Mouse (Mus musculus) liver, embryonic 12.5 days (tissue): ENCODE measurements at regions not wholly inside any gene's neighbourhood (a gene's known extent, or its start where the extent isn't known, plus 50 kb on each side); places are given as distances from the start of the nearest gene placed in this dataset.

ENCODE experiments used
- ATAC-seq: fragments of 200-750 bp; cut with Nextera tagmentation; 2 replicates; pipeline ENCODE4 v1.8.0; 2017; ENCODE audit warnings: moderate number of reproducible peaks, mild to moderate bottlenecking, moderate library complexity
- H3K27ac ChIP-seq: fragments of 300-500 bp; sonication (generic); 2 replicates; pipeline ENCODE4 v1.5.1; 2016; ENCODE audit warnings: mild to moderate bottlenecking
- H3K27me3 ChIP-seq: fragments of 300-500 bp; sonication (generic); replicated peaks from 2 replicates; pipeline ENCODE4 v1.6.1; 2016; ENCODE audit warnings: mild to moderate bottlenecking, moderate library complexity
- H3K36me3 ChIP-seq: fragments of 300-500 bp; sonication (generic); 2 replicates; pipeline ENCODE4 v1.6.1; 2016; ENCODE audit warnings: mild to moderate bottlenecking, moderate library complexity
- H3K4me1 ChIP-seq: fragments of 300-500 bp; sonication (generic); 2 replicates; pipeline ENCODE4 v1.6.1; 2016
- H3K4me2 ChIP-seq: fragments of 300-500 bp; sonication (generic); 2 replicates; pipeline ENCODE4 v1.6.1; 2016; ENCODE audit warnings: mild to moderate bottlenecking, moderate library complexity
- H3K4me3 ChIP-seq: fragments of 300-500 bp; sonication (generic); 2 replicates; pipeline ENCODE4 v1.5.1; 2016; ENCODE audit warnings: mild to moderate bottlenecking, moderate library complexity
- H3K9ac ChIP-seq: fragments of 300-500 bp; sonication (generic); 2 replicates; pipeline ENCODE4 v1.6.1; 2016; ENCODE audit warnings: mild to moderate bottlenecking, moderate library complexity
- H3K9me3 ChIP-seq: fragments of 300-500 bp; sonication (generic); replicated peaks from 2 replicates; pipeline ENCODE4 v1.6.1; 2016; ENCODE audit warnings: mild to moderate bottlenecking, moderate library complexity
- WGBS: fragments of 180-500 bp; shearing (Covaris S2); methylation state at CpG from one replicate; pipeline ENCODE4 v1.1.7; 2016; ENCODE audit not compliant: insufficient replicate concordance; 5-methylcytosine and 5-hydroxymethylcytosine counted together

- Histone ChIP-seq H3K4me1 (no peaks in the 10 kb centered on the region), H3K27ac (no peak overlapping the region), H3K4me3 (no peak overlapping the region), H3K4me2 (no peak overlapping the region), H3K27me3 (no peaks in the 10 kb centered on the region), H3K9ac (no peak overlapping the region), H3K9me3 (no peaks in the 10 kb centered on the region), H3K36me3 (no peaks in the 10 kb centered on the region)
- 44% methylated on average over 10 of the region's 10 CpGs for WGBS
- no peak for ATAC-seq
Measured at GRCm38 (mm10) chr9:91227673-91228440, 134.4 kb upstream of the Zic4 start.

- Histone ChIP-seq H3K27ac (no peak overlapping the region), H3K4me1 (no peaks in the 10 kb centered on the region), H3K9me3 (no peaks in the 10 kb centered on the region), H3K9ac (no peak overlapping the region), H3K27me3 (no peaks in the 10 kb centered on the region), H3K36me3 (no peaks in the 10 kb centered on the region), H3K4me3 (no peak overlapping the region), H3K4me2 (no peak overlapping the region)
- WGBS: 64% methylated on average over 5 of the region's 5 CpGs
- ATAC-seq: no peak
Measured at GRCm38 (mm10) chr9:91228525-91228924, 133.7 kb upstream of the Zic4 start.

GRCm38 (mm10) chr9:91253886-91254285, 108.3 kb upstream of the Zic4 start:
- Histone ChIP-seq H3K4me1 (no peaks in the 10 kb centered on the region), H3K9me3 (0 out of 2 replicates have a peak, but pooled peaks cover 4% of the 10 kb centered on the region), H3K9ac (no peak overlapping the region), H3K27me3 (no peaks in the 10 kb centered on the region), H3K4me2 (no peak overlapping the region), H3K27ac (no peak overlapping the region), H3K36me3 (no peaks in the 10 kb centered on the region), H3K4me3 (no peak overlapping the region)
- ATAC-seq: no peak
- WGBS: 53% methylated on average over 1 of the region's 1 CpGs

- H3K9ac ChIP-seq: no peak overlapping the region
- no peaks in the 10 kb centered on the region for H3K4me1 ChIP-seq
- WGBS: 50% methylated on average over 3 of the region's 3 CpGs
- no peak for ATAC-seq
- no peaks in the 10 kb centered on the region for H3K27me3 ChIP-seq
- H3K9me3 ChIP-seq: no peaks in the 10 kb centered on the region
- H3K4me2 ChIP-seq: no peak overlapping the region
- no peak overlapping the region for H3K4me3 ChIP-seq
- H3K27ac ChIP-seq: no peak overlapping the region
- H3K36me3 ChIP-seq: no peaks in the 10 kb centered on the region
Measured at GRCm38 (mm10) chr9:91291340-91291739, 70.9 kb upstream of the Zic4 start.
